Mouse (Mus musculus) T-helper 2 cell (primary cell): Measurements from ENCODE around the gene Clec3a.

ENCODE experiments used
- in situ Hi-C: fragments of 300-600 bp; cut with MboI, MseI; formaldehyde crosslinking; loops from one replicate; pipeline ENCODE4 v1.15.1; 2025; ENCODE audit warnings: high pct_unique_total_duplicates

The Clec3a gene

DNA sequence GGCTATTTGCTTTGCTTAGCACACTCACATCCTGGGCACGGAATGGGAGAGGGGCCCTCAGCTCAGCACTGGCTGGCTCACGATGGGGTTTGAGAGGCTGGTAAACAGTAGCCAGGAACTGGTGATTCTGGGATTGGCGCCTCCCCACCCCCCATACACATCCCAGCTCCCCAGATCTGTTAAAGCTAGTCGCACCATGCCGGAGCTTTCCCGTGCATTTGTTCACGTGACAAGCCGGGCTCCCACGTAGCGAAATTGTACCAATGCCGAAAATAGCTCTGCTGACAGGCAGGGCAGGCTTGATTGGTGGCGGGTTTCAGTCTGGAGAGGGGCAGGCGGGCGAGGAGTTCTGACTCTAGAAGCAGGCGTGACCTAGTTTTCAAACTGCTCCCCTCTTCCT lies 38.1 kb downstream of the Clec3a start:
- in situ Hi-C loops: loop anchor here (25.0 kb wide), 1 partner anchor 1256 kb away; the partner anchor contains the start of gene Maf

GRCm38 (mm10) chr8:114458113-114458784 lies 40.4 kb downstream of the Clec3a start:
- in situ Hi-C loops: loop anchor here (25.0 kb wide), 1 partner anchor 1254 kb away; the partner anchor contains the start of gene Maf

- in situ Hi-C loops: loop anchor here (25.0 kb wide), 1 partner anchor 1252 kb away; the partner anchor contains the start of gene Maf
Observed at GRCm38 (mm10) chr8:114460600-114460999, 42.7 kb downstream of the Clec3a start.

- in situ Hi-C loops: loop anchor here (25.0 kb wide), 1 partner anchor 1250 kb away; the partner anchor contains the start of gene Maf
Observed at GRCm38 (mm10) chr8:114462591-114462990, 44.7 kb downstream of the Clec3a start.

DNA sequence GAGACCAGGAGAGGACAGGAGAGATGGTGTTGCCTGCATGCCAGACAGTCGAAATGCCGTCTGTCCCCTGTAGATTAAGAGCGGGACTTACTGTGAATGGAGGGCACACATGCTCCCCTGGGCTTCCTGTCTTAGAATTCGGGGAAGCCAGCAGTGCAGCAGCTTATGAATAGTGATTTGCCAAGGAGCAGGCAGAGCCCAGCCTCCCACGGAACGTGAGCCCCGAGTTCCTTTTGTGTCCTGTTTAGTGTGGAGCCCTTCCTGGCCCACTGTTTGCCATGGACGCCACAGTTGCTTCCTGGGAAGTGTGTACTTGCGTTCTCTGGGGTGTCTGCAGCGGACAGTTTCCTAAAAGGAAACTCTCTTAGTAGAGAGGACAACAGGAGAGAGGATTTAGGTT lies 45.4 kb downstream of the Clec3a start:
- in situ Hi-C loops: loop anchor here (25.0 kb wide), 1 partner anchor 1249 kb away; the partner anchor contains the start of gene Maf

GRCm38 (mm10) chr8:114468526-114469207 lies 50.8 kb downstream of the Clec3a start:
- in situ Hi-C loops: loop anchor here (25.0 kb wide), 1 partner anchor 1244 kb away; the partner anchor contains the start of gene Maf

DNA sequence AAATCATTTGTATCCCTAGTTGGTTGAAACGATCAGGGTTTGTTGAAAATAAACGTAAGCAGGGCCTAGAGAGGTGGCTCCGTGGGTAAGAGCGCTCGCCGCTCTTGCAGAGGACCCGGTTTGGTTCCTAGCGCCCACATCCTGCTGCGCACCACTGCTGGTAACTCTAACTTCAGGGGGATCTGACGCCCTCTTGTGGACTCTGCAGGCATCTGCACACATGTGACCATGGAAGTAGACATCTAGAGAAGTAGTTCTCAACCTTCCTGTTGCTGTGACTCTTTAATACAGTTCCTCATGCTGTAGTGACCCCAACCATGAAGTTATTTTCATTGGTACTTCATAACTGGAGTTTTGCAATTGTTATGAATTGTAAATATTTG lies 51.3 kb downstream of the Clec3a start:
- in situ Hi-C loops: loop anchor here (25.0 kb wide), 1 partner anchor 1243 kb away; the partner anchor contains the start of gene Maf

GRCm38 (mm10) chr8:114473546-114473945 lies 55.7 kb downstream of the Clec3a start:
- in situ Hi-C loops: loop anchor here (25.0 kb wide), 1 partner anchor 1239 kb away; the partner anchor contains the start of gene Maf
